In the genomic region with DNA sequence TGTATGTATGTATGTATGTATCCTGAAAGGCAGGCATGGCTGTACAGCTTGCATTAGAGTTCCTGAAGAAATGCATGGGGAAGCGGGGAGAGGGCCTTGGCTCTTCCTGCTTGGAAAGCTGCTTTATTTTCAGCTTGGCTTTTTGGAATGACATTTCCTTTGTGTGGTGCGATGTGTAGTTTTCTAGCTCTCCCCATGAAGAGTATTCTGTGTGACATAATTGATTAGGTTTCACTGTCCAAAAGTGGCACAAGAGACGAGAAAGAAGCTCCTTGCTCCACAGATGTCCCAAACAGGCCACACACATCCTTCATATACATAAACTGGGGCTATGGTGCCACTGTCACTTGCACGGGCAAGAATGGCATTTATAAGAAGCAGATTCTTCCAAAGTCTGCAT, we compare ENCODE assay signal across 12 mouse cellular contexts.
DNase-seq lines count a peak whose midpoint lies in the region; ATAC-seq lines count a peak whose summit lies in the region.
"Had no signal": no experiment of that assay in that cellular context is flagged by ENCODE, and none has a peak within 500 bp of the region (broad histone marks: within the 10 kb centered on the region; RNA-seq: fewer than 3 reads in every experiment).

No protein-coding gene starts in this region.

- no peaks in the 10 kb centered on the region for H3K36me3 ChIP-seq in intestine, embryonic 14.5 days (ENCODE audit: control insufficient read depth, insufficient read depth, low read length)
- H3K36me3 ChIP-seq in intestine, embryonic 16.5 days (ENCODE audit: control insufficient read depth, insufficient read depth, low read length): no peaks in the 10 kb centered on the region
- H3K36me3 ChIP-seq in embryonic facial prominence, embryonic 10.5 days (replicated peaks): no peaks in the 10 kb centered on the region
- H3K36me3 ChIP-seq in embryonic facial prominence, embryonic 15.5 days: no peaks in the 10 kb centered on the region
- H3K36me3 ChIP-seq in macrophage (ENCODE audit: inconsistent target): peaks cover 19% of the 10 kb centered on the region
- no peaks in the 10 kb centered on the region for H3K36me3 ChIP-seq in liver, embryonic 12.5 days

- H3K27ac ChIP-seq in intestine, embryonic 14.5 days (ENCODE audit: low read depth): no peak overlapping the region
- H3K27ac ChIP-seq in intestine, embryonic 16.5 days (ENCODE audit: low read length): no peak overlapping the region
- H3K27ac ChIP-seq in embryonic facial prominence, embryonic 10.5 days (replicated peaks): peak overlapping the region; percentile 51; the same call in 1 of the 2 replicates
- H3K27ac ChIP-seq in embryonic facial prominence, embryonic 15.5 days (replicated peaks): no peak overlapping the region; the same call in 1 of the 2 replicates
- H3K27ac ChIP-seq in macrophage: no peak overlapping the region
- no peak overlapping the region for H3K27ac ChIP-seq in liver, embryonic 12.5 days

- H3K4me2 ChIP-seq in intestine, embryonic 14.5 days (ENCODE audit: low read length): 0 out of 2 replicates have a peak overlapping the region, but pooled peaks have one; percentile 51
- no peak overlapping the region; the same call in 1 of the 2 replicates for H3K4me2 ChIP-seq in intestine, embryonic 16.5 days (ENCODE audit: low read depth, low read length)
- peak overlapping the region; percentile 59 for H3K4me2 ChIP-seq in embryonic facial prominence, embryonic 15.5 days (replicated peaks)
- H3K4me2 ChIP-seq in liver, embryonic 12.5 days: no peak overlapping the region

- 77% methylated on average over 4 of the region's 4 CpGs for WGBS in intestine, embryonic 14.5 days
- 75% methylated on average over 4 of the region's 4 CpGs for WGBS in intestine, embryonic 16.5 days
- WGBS in embryonic facial prominence, embryonic 10.5 days: 79% methylated on average over 4 of the region's 4 CpGs
- WGBS in embryonic facial prominence, embryonic 15.5 days: 55% methylated on average over 4 of the region's 4 CpGs
- WGBS in macrophage (ENCODE audit: missing documents): 92% methylated on average over 3 of the region's 4 CpGs
- WGBS in liver, embryonic 12.5 days (ENCODE audit: insufficient replicate concordance): 73% methylated on average over 4 of the region's 4 CpGs

- DNase-seq in intestine, embryonic 14.5 days (ENCODE audit: low spot score): no peak
- DNase-seq in embryonic facial prominence, embryonic 10.5 days (ENCODE audit: low spot score): no peak
- no peak for DNase-seq in left cerebral cortex, postnatal 10 days (ENCODE audit: extremely low spot score in 1 of 2, low spot score in 2 of 2)
- DNase-seq in right cerebral cortex, postnatal 10 days (ENCODE audit: low spot score in 2 of 2): no peak
- DNase-seq: spleen, adult 18-20 months; thymus, postnatal 25 days had no signal

- no peak overlapping the region for H3K4me3 ChIP-seq in intestine, embryonic 14.5 days (ENCODE audit: low read depth, low read length)
- no peak overlapping the region for H3K4me3 ChIP-seq in intestine, embryonic 16.5 days (ENCODE audit: low read length)
- no peak overlapping the region for H3K4me3 ChIP-seq in embryonic facial prominence, embryonic 10.5 days
- H3K4me3 ChIP-seq in embryonic facial prominence, embryonic 15.5 days (replicated peaks): peak overlapping the region; percentile 45
- peak overlapping the region; percentile 65 for H3K4me3 ChIP-seq in macrophage (ENCODE audit: inconsistent target)
- no peak overlapping the region for H3K4me3 ChIP-seq in liver, embryonic 12.5 days

- H3K27me3 ChIP-seq in intestine, embryonic 14.5 days (replicated peaks; ENCODE audit: control insufficient read depth, insufficient read depth, low read length): no peaks in the 10 kb centered on the region
- no peaks in the 10 kb centered on the region for H3K27me3 ChIP-seq in intestine, embryonic 16.5 days (replicated peaks; ENCODE audit: control insufficient read depth, insufficient read depth, low read length)
- H3K27me3 ChIP-seq in embryonic facial prominence, embryonic 10.5 days (replicated peaks; ENCODE audit: low read depth, poor library complexity, severe bottlenecking): peaks cover 8% of the 10 kb centered on the region; the same call in 1 of the 2 replicates
- 0 out of 2 replicates have a peak, but pooled peaks cover 3% of the 10 kb centered on the region for H3K27me3 ChIP-seq in embryonic facial prominence, embryonic 15.5 days
- 0 out of 2 replicates have a peak, but pooled peaks cover 12% of the 10 kb centered on the region for H3K27me3 ChIP-seq in liver, embryonic 12.5 days (replicated peaks)

- H3K4me1 ChIP-seq in intestine, embryonic 14.5 days (replicated peaks; ENCODE audit: control insufficient read depth, insufficient read depth, low read length): peaks cover 10% of the 10 kb centered on the region
- H3K4me1 ChIP-seq in intestine, embryonic 16.5 days (ENCODE audit: control insufficient read depth, insufficient read depth, low read length): peaks cover 10% of the 10 kb centered on the region; the same call in 1 of the 2 replicates
- peaks cover 81% of the 10 kb centered on the region for H3K4me1 ChIP-seq in embryonic facial prominence, embryonic 10.5 days
- H3K4me1 ChIP-seq in embryonic facial prominence, embryonic 15.5 days: peaks cover 43% of the 10 kb centered on the region
- H3K4me1 ChIP-seq in liver, embryonic 12.5 days: 0 out of 2 replicates have a peak, but pooled peaks cover 6% of the 10 kb centered on the region

- no peak overlapping the region for H3K9ac ChIP-seq in intestine, embryonic 14.5 days (ENCODE audit: low read length)
- no peak overlapping the region for H3K9ac ChIP-seq in intestine, embryonic 16.5 days (ENCODE audit: low read depth, low read length)
- H3K9ac ChIP-seq in embryonic facial prominence, embryonic 15.5 days: no peak overlapping the region
- no peak overlapping the region for H3K9ac ChIP-seq in liver, embryonic 12.5 days

- peaks cover 70% of the 10 kb centered on the region for H3K79me2 ChIP-seq in macrophage (ENCODE audit: inconsistent target)

- H3K9me3 ChIP-seq in intestine, embryonic 14.5 days (ENCODE audit: control insufficient read depth, low read length): no peaks in the 10 kb centered on the region
- no peaks in the 10 kb centered on the region for H3K9me3 ChIP-seq in intestine, embryonic 16.5 days (ENCODE audit: control insufficient read depth, low read length)
- no peaks in the 10 kb centered on the region for H3K9me3 ChIP-seq in embryonic facial prominence, embryonic 10.5 days
- H3K9me3 ChIP-seq in embryonic facial prominence, embryonic 15.5 days (replicated peaks): no peaks in the 10 kb centered on the region
- no peaks in the 10 kb centered on the region for H3K9me3 ChIP-seq in liver, embryonic 12.5 days (replicated peaks)

- no peak for ATAC-seq in intestine, embryonic 14.5 days (replicated peaks; ENCODE audit: low FRiP score, low TSS enrichment, low read depth)
- no peak for ATAC-seq in intestine, embryonic 16.5 days
- ATAC-seq in embryonic facial prominence, embryonic 15.5 days (ENCODE audit: insufficient number of reproducible peaks, low FRiP score, low TSS enrichment, low read depth): no peak
- ATAC-seq in liver, embryonic 12.5 days: no peak
- ATAC-seq: activated CD4-positive, CD25-positive, alpha-beta regulatory T cell, adult 4 months; inflammation-experienced regulatory T-cells, adult 6 months had no signal

- intact Hi-C loops in left cerebral cortex, postnatal 10 days (cut with DNase I): no loop called here

Comparison
In these comparisons a context has a peak if more than half of its experiments do, and no peak if none do; other contexts are left out.
1. H3K4me2 ChIP-seq: peak in intestine, embryonic 14.5 days (single experiment) and embryonic facial prominence, embryonic 15.5 days (single experiment); none in intestine, embryonic 16.5 days (single experiment) and liver, embryonic 12.5 days (single experiment).
2. H3K4me3 ChIP-seq: peak in embryonic facial prominence, embryonic 15.5 days (single experiment) and macrophage (single experiment); none in intestine, embryonic 14.5 days (single experiment), intestine, embryonic 16.5 days (single experiment), embryonic facial prominence, embryonic 10.5 days (single experiment) and liver, embryonic 12.5 days (single experiment).